Mouse (Mus musculus) stomach, embryonic 15.5 days (tissue): ENCODE results near the gene Acsl6. TPM values are rescaled to one million over a fixed set of nuclear protein-coding genes. Genes with fewer than 3 reads are reported as not detected.

Experiments
- ATAC-seq: fragments of 200-750 bp; cut with Nextera tagmentation; 2 replicates; pipeline ENCODE4 v1.8.0; 2017; ENCODE audit warnings: low read depth, moderate number of reproducible peaks, moderate TSS enrichment; ENCODE audit not compliant: insufficient read depth, low FRiP score
- H3K27ac ChIP-seq: fragments of 300-500 bp; sonication (generic); 2 replicates; pipeline ENCODE4 v1.5.1; 2015; ENCODE audit warnings: mild to moderate bottlenecking, inconsistent platforms
- H3K27me3 ChIP-seq: fragments of 300-500 bp; sonication (generic); replicated peaks from 2 replicates; pipeline ENCODE4 v1.6.1; 2015; ENCODE audit warnings: inconsistent platforms
- H3K36me3 ChIP-seq: fragments of 300-500 bp; sonication (generic); 2 replicates; pipeline ENCODE4 v1.6.1; 2015; ENCODE audit warnings: inconsistent platforms
- H3K4me1 ChIP-seq: fragments of 300-500 bp; sonication (generic); 2 replicates; pipeline ENCODE4 v1.6.1; 2015; ENCODE audit warnings: inconsistent platforms
- H3K4me2 ChIP-seq: fragments of 300-500 bp; sonication (generic); 2 replicates; pipeline ENCODE4 v1.6.1; 2015; ENCODE audit warnings: mild to moderate bottlenecking, inconsistent platforms
- H3K4me3 ChIP-seq: fragments of 300-500 bp; sonication (generic); replicated peaks from 2 replicates; pipeline ENCODE4 v1.5.1; 2015; ENCODE audit warnings: inconsistent platforms
- H3K9ac ChIP-seq: fragments of 300-500 bp; sonication (generic); 2 replicates; pipeline ENCODE4 v1.6.1; 2015; ENCODE audit warnings: inconsistent platforms
- H3K9me3 ChIP-seq: fragments of 300-500 bp; sonication (generic); 2 replicates; pipeline ENCODE4 v1.6.1; 2016; ENCODE audit warnings: inconsistent platforms
- WGBS: fragments of 180-500 bp; shearing (Covaris S2); methylation state at CpG from one replicate; pipeline ENCODE4 v1.1.7; 2015; 5-methylcytosine and 5-hydroxymethylcytosine counted together
- polyA plus RNA-seq: library from polyadenylated mRNA; unstranded; fragments of >200 nt; fragmentation: Nextera tagmentation; extraction: Ambion mirVana; gene quantifications from 2 replicates; pipeline ENCODE4 v1.2.1, GENCODE M21; 2015

The Acsl6 gene
- polyA plus RNA-seq, 1 experiment from 2014 or later, result 2.7 TPM

DNA sequence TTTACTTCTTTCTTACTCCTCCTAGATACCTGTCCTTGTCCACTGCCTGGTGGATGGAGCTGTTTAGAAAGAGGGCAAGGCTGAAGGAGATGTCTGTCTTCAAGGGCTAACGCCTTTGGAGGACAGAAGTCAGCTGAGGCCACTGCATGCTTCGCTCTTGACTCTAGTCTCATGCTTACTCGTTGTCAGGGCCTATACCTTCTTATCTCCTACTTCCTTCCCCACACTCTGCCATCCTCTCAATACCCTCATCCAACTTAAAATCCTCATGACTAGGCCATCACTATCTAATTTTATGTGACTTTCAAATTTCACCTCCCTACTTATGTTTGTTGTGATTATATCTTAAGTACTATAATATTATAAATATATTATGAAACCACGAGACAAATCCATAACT is 101.3 kb downstream of the Acsl6 start:
- no peak for ATAC-seq
- H3K9ac ChIP-seq, result no peak overlapping the region
- H3K36me3 ChIP-seq, result no peaks in the 10 kb centered on the region
- no peak overlapping the region for H3K4me2 ChIP-seq
- WGBS, result 68% methylated on average over 4 of the region's 4 CpGs
- no peak overlapping the region for H3K4me3 ChIP-seq
- H3K9me3 ChIP-seq, result no peaks in the 10 kb centered on the region
- no peak overlapping the region for H3K27ac ChIP-seq
- H3K4me1 ChIP-seq, result no peaks in the 10 kb centered on the region
- H3K27me3 ChIP-seq, result no peaks in the 10 kb centered on the region

DNA sequence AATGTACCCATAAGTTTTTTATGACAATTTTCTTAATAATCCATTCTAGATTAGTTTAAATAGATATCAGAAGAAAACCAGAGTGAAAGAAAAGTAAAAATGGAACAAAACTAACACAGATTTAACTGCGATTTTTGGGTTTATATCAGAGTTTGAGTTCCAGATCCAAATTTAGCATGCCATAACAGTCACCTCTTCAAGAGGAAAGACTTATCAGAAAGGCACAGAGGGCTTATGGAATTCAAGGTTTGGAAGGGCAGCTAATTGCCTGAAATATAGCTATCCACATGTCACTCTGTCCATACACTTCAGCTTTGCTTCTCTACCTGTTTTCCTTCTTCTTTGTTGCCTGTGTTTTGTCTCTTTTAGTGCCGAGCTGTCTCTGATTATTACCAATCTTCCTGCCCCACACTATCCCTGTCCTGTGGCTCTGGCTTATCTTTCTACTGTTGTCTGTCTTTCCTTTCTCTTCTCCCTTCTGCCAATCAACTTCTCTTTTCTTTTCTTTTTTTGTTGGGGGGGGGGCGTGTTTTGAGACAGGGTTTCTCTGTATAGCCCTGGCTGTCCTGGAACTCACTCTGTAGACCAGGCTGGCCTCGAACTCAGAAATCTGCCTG is 103.4 kb downstream of the Acsl6 start:
- no peak overlapping the region for H3K4me2 ChIP-seq
- no peaks in the 10 kb centered on the region for H3K4me1 ChIP-seq
- no peaks in the 10 kb centered on the region for H3K9me3 ChIP-seq
- WGBS, result 72% methylated on average over 4 of the region's 4 CpGs
- no peaks in the 10 kb centered on the region for H3K27me3 ChIP-seq
- H3K4me3 ChIP-seq, result no peak overlapping the region
- H3K9ac ChIP-seq, result no peak overlapping the region
- ATAC-seq, result no peak
- no peaks in the 10 kb centered on the region for H3K36me3 ChIP-seq
- no peak overlapping the region for H3K27ac ChIP-seq

GRCm38 (mm10) chr11:54410612-54411011 is 107.0 kb downstream of the Acsl6 start:
- Histone ChIP-seq H3K4me2 (no peak overlapping the region), H3K27ac (no peak overlapping the region), H3K4me1 (peaks cover 3% of the 10 kb centered on the region; the same call in 1 of the 2 replicates), H3K36me3 (no peaks in the 10 kb centered on the region), H3K27me3 (no peaks in the 10 kb centered on the region), H3K4me3 (no peak overlapping the region), H3K9ac (no peak overlapping the region), H3K9me3 (no peaks in the 10 kb centered on the region)
- ATAC-seq, result no peak

- Histone ChIP-seq H3K27me3 (no peaks in the 10 kb centered on the region), H3K4me3 (no peak overlapping the region), H3K36me3 (no peaks in the 10 kb centered on the region), H3K9ac (no peak overlapping the region), H3K9me3 (no peaks in the 10 kb centered on the region), H3K4me1 (peaks cover 3% of the 10 kb centered on the region; the same call in 1 of the 2 replicates), H3K27ac (no peak overlapping the region), H3K4me2 (peak overlapping the region; percentile 7; the same call in 1 of the 2 replicates)
- WGBS, result 12% methylated on average over 6 of the region's 6 CpGs
- peak; percentile 83 for ATAC-seq
Measured at GRCm38 (mm10) chr11:54413017-54413416, 109.4 kb downstream of the Acsl6 start.

Other genes with a start within 250 kb of the Acsl6 start
- 49.9 and 52.0 TPM in 2 replicates for gene Pdlim4, start 234.8 kb upstream of the Acsl6 start, polyA plus RNA-seq
- gene P4ha2, start 203.7 kb upstream of the Acsl6 start, polyA plus RNA-seq, result 54.8 and 59.5 TPM in 2 replicates
- 0.23 TPM in 1 of 2 replicates, not detected in the other for gene Csf2, start 54.1 kb upstream of the Acsl6 start, polyA plus RNA-seq
- not detected in 2 replicates for gene Il3, start 36.5 kb upstream of the Acsl6 start, polyA plus RNA-seq
- gene Meikin, start 66.9 kb downstream of the Acsl6 start, polyA plus RNA-seq, result not detected in 2 replicates
- gene Fnip1, start 134.4 kb downstream of the Acsl6 start, polyA plus RNA-seq, result 10.6 and 11.5 TPM in 2 replicates
- 32.0 and 34.6 TPM in 2 replicates for gene Rapgef6, start 219.0 kb downstream of the Acsl6 start, polyA plus RNA-seq